Mouse (Mus musculus) heart, postnatal 10 days (tissue): ENCODE data around the gene Sprr1b. TPM values are rescaled to one million over a fixed set of nuclear protein-coding genes. Genes with fewer than 3 reads are reported as not detected.
"Not testable (repeated sequence)": the region's sequence is repeated elsewhere in the genome, so short reads cannot be mapped to it uniquely, and the experiment has no call there.

Source experiments
- DNase-seq, 2 experiments: peaks; one replicate each; pipeline ENCODE4 v3.0.0; 2021
- intact Hi-C: fragments of 180-260 bp; cut with DNase I; formaldehyde crosslinking; loops from one replicate; pipeline ENCODE4 v1.15.1; 2025
- total RNA-seq, 2 experiments: library from RNA; stranded (reverse); gene quantifications; 2 replicates each; pipeline ENCODE4 v1.2.3; 2021

Sprr1b gene
- not detected for total RNA-seq

DNA sequence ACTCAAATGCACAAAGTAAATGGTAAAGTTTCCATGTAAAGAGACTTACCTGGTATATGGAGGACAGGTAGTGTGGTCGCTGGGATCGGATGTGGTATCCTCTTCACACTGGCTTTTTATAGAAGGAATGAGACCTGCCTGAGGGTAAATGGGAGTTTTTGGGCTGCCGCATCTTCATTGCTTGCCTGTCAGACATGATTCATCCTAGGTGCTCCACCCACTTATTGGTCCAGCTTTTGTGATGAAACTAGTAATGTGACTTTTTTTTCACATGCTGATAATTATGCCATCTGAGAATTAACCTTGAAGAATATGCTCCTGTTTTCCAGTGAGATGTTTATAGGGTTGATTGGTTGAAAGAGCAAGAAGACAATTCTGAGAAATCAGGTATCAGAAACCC, at the start of gene Sprr1b:
Sprr1b (minus strand) TSS at position 101 of the 400 bp plus-strand sequence.
- DNase-seq, result no peak
- intact Hi-C loops, result no loop called here

DNA sequence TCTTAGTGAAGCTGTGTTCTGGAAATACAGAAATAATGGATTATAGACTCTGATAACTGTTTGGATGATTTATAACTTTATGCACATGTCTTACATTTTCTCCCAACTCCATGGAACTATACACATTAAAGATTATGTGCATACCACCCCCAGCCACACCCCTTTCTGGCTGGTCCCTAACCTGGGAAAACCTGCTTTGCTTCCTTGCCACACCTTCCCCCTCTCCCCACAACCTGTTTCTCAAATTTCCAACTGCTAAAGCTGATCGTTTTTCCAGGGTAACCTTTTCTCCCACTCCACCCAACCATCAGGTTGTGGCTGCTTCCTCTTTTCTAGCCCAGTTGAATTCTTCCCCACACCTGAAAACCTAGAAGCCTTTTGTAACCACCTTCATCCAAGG, 47.7 kb upstream of the Sprr1b start:
- intact Hi-C loops, result no loop called here
- DNase-seq, result no peak

DNA sequence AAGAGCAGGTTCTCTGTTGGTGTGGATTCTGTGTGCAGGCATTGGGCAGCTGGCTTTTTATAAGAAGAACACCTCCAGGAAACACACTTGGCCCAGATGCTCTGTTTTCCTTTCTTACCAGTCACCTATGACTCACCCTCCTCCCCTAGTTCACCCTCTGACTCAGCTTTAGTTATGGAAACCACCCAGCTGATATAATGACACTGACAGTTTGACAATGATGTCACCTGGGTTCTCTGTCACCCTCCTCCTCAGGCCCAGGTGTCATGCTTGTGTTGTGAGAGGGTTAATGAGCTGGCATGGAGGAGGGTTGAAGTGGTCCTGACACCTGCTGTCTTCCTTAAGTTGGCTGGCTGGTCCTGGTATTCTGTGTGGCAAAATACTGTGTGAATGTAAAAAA, 47.3 kb upstream of the Sprr1b start, which contains the start of gene Sprr1a:
Sprr1a (minus strand) TSS at position 33 of the 400 bp plus-strand sequence.
- intact Hi-C loops, result no loop called here

DNA sequence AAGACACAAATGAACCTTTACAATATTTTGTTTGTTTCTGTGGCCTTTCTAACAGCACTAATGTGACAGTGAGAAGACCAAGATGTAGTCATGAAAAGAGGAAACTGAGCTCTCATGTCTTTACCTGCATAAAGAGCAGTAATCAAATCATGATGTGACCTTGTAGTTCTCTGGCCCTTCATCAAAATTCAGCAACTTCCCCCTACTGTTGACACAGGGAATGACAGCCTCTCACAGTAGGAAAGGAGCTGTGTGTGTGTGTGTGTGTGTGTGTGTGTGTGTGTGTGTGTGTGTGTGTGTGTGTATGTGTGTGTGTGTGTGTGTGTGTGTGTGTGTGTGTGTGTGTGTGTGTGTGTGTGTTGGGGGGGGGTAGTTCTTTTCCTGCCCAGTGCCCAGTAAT, 42.7 kb upstream of the Sprr1b start:
- intact Hi-C loops, result not testable (repeated sequence)

More for the DNA sequence above, 47.3 kb upstream of the Sprr1b start, which contains the start of gene Sprr1a:
- DNase-seq, result no peak

DNA sequence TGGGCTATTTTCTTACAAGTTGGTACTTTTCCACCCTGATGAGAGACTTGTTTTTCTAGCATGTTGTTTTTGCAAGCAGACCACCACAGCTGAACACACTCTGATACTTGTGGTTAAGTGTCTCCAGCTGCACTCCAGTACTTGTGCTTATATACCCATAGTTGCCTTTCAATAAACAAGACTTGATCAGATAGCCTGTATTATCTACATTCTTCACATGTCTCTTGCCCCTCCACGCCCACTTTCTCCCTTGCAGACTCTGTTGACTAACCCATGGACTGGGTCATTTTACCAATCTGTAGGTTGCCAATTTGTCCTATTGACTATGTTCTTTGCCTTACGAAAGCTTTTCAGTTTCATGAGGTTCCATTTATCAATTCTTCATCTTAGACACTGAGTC, 31.5 kb upstream of the Sprr1b start:
- intact Hi-C loops, result no loop called here
- no peak for DNase-seq

More for the DNA sequence above, 42.7 kb upstream of the Sprr1b start:
- DNase-seq, result not testable (repeated sequence)

DNA sequence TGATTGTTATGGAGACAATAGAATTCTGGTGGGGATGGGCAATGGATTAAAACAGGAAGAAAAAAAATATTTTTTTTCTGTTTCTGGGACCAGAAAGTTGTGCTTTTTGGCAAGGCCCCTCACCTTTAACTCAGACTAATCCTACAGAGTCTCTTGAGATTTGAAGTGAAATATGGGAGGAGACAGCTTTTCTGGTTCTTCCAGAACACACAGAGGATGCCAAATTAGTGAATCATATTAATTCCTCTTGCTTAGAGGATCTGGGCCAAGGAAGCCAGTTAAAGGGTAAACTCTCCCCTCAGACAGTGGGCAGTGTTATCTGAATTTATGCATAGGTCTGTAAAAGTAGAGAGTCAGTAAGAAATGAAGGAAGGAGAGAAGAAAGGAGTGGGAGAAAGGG, 28.8 kb upstream of the Sprr1b start:
- intact Hi-C loops, result no loop called here

DNA sequence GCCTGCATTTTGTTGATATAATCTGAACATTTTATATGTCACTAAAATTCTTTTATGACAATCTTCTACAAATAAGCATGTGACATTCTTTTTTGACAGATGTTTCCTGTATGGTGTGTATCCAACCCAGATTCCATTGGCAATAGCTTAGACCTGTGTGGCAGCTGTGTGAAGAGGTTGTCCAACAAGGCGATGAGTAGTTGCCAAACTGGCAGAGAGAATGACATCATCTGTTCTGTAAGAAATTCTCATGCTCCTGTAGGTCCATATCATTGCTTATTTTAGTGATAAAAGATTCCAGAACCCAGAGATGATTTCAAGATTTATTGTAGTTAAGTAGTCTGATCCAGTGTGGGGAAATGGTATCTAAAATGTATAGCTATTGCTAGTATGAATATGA, 28.0 kb upstream of the Sprr1b start:
- intact Hi-C loops, result no loop called here
- DNase-seq, result no peak

More for the DNA sequence above, 28.8 kb upstream of the Sprr1b start:
- DNase-seq, result peak in 1 of 2 experiments; percentile 2

DNA sequence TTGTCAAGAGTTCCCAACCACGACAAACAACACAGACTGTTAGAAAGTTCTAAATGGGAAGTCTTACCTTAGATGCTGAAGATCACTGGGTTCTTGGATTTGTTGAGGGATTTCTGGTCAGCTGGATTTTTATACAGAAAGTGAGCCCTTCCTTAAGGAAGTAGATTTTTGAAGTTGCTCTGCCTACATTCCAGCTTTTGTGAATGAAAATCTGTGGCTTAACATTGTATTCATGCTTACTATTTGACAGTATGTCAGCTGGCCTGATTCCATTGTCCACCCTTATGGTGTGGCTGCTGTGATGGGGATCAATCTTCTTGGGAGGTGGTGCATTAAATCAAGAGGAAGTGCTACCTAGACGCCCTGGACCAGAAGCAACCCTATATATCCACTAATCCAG, 20.0 kb upstream of the Sprr1b start, which contains the start of gene Sprr3:
Sprr3 (minus strand) TSS at position 101 of the 400 bp plus-strand sequence.
- no peak for DNase-seq
- intact Hi-C loops, result no loop called here

DNA sequence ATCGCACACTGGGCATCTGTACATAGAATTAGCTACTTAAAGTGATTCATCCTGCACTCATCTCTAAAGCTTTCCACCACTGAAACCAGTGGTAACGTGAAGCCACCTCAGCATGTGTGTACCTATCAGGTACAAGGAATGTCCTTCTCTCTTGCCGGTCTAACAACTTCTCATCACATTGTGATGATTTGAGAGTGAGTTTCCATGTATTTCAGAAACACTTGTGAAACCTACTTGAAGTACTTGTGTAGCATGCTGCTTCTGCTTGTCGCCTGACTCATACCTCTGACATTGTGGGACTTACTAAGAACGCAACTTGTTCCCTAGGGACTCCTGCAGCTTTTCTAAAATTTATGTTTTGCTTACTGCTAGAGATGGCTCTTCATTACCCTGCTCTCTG, 16.6 kb upstream of the Sprr1b start:
- no peak for DNase-seq
- intact Hi-C loops, result no loop called here

DNA sequence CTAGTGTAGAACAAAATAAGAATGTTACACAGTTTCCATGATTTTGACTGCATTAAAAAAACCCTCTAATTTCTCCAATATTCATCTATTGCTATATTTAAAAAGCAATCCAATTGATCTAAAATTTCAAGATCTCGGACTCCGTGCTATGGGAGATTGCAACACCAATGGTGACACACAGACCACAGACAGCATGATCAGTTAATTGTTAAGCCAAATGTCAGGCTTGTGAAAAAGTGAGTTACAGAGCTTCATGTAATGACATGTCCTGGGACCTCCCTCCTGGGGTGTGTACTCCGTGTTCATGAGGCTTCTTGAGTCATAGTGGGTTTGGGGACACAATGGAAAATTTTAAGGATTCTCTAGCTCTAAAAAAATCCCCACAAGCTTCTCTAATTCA, 1.6 kb upstream of the Sprr1b start:
- DNase-seq, result no peak

DNA sequence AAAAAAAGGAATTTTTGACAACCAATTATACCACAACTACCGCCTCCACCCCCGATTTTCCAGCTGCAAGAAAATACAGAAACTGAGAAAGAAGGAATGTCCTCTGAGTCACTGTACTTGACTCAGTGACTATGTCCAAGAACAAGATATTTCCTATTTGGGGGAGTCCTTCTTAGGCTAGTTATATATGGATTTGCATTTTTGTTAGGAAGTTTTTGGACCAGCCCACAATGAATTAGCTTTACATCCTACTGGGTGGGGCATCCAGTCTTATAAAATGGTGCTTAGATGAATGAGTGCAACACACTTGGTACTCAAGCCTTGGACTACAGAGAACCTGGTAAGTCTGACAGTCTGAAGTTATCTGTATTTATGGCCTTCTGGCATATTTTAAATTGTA, 6.3 kb downstream of the Sprr1b start, which contains the start of gene Sprr2k:
Sprr2k (plus strand) TSS at position 301 of the 400 bp plus-strand sequence.
- no peak for DNase-seq
- intact Hi-C loops, result no loop called here

More for the DNA sequence above, 1.6 kb upstream of the Sprr1b start:
- intact Hi-C loops, result no loop called here

DNA sequence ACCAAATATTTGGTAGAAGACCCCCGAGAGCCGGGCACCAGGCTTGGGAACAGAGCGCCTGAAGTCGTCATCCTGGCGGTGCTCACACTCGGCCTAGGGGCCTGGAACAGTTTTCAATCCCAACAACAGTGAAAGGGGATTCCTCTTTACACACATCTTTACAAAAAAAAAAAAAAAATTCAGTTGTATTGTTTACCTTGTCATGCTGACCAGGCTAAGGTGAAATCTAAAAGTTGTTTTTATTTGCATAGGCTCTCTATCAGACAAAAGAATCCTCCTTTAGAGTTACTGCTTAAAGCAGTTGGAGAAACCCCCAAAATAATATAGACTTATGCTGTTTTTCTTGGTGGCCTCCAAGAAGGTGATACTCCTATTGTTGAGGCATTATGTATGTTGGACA, 9.3 kb downstream of the Sprr1b start, which contains the start of gene Gm9774:
Gm9774 (minus strand) TSS at position 101 of the 400 bp plus-strand sequence.
- intact Hi-C loops, result no loop called here

DNA sequence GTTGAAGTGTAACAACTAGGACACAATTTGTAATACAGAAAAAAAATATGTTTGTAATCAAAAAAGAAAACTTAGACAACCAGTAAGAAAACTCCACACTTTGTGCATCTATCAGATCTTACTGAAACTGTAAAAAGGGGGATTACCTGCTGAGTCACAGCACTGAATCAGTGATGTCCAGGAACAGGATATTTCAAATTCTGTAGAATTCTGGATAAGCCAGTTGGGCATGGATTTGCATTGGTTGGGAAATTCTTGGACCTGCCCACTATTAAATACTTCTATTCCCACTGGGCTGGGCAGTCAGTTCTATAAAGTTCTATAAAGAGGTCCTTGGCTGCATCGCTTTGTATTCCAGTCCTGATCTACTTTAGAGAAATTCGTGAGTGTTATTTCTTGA, 20.8 kb downstream of the Sprr1b start, which contains the start of gene Sprr2j-ps:
Sprr2j-ps (plus strand) TSS at position 301 of the 400 bp plus-strand sequence.
- DNase-seq, result no peak
- intact Hi-C loops, result no loop called here

More for the DNA sequence above, 9.3 kb downstream of the Sprr1b start, which contains the start of gene Gm9774:
- no peak for DNase-seq

DNA sequence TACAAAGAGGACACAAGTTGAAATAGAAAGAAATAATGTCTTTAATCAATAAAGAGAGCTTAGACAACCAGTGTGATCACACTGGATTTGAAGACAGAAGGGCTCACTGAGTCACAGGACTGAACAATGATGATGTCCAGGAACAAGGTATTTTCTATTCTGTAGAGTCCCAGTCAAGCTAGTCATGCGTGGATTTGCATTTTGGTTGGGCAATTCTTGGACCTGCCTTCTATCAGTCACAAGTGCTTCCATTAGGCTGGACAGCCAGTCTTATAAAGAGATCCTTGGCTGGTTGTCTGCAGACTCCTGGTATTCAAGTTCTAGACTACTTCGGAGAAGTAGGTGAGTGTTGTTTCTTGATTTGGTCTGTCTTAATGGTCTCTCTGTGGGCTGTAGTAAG, 30.9 kb downstream of the Sprr1b start, which contains the start of gene Sprr2i:
Sprr2i (plus strand) TSS at position 301 of the 400 bp plus-strand sequence.
- intact Hi-C loops, result no loop called here
- no peak for DNase-seq

DNA sequence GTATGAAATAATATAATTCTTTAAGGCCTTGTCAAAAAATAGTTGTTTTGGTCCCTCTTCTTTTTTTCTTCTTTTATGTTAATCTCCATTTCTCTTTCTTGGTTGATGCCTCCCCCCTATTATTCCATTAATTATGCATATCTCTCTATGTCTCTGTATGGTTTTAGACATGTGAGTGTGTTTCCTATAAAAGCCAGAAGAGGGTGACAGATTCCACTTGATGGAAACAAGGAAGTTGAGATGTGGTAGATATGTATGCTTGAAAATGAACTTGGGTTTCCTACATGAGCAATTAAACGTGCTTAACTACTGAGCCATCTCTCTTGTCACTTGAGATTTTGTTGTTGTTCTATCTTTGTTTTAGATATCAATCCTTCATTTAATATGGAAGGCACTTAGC, 44.3 kb downstream of the Sprr1b start:
- intact Hi-C loops, result loop anchor here (5.0 kb wide), 1 partner anchor 118 kb away; no protein-coding TSS in a partner anchor
- DNase-seq, result no peak

Other genes starting within 250 kb of the Sprr1b start
- not detected for gene Sprr2a1, start 223.0 kb downstream of the Sprr1b start, total RNA-seq
- gene Sprr2a2, start 222.9 kb downstream of the Sprr1b start, total RNA-seq, result 1 to 10 TPM; 2.6 to 3.4 TPM
- gene Sprr2a3, start 153.4 kb downstream of the Sprr1b start, total RNA-seq, result not detected
- not detected for gene Sprr2b, start 122.2 kb downstream of the Sprr1b start, total RNA-seq
- not detected for gene Sprr2d, start 99.6 kb downstream of the Sprr1b start, total RNA-seq
- not detected for gene Sprr2e, start 86.6 kb downstream of the Sprr1b start, total RNA-seq
- not detected for gene Sprr2f, start 73.6 kb downstream of the Sprr1b start, total RNA-seq
- not detected for gene Sprr2h, start 53.1 kb downstream of the Sprr1b start, total RNA-seq
- gene Sprr2i, start 30.8 kb downstream of the Sprr1b start, total RNA-seq, result not detected
- gene Sprr2j-ps, start 20.7 kb downstream of the Sprr1b start, total RNA-seq, result not detected
- gene Gm9774, start 9.4 kb downstream of the Sprr1b start, total RNA-seq, result 1 to 10 TPM; 3.9 to 5.2 TPM
- gene Sprr2k, start 6.2 kb downstream of the Sprr1b start, total RNA-seq, result not detected
- gene Sprr3, start 19.9 kb upstream of the Sprr1b start, total RNA-seq, result not detected
- not detected for gene Sprr1a, start 47.1 kb upstream of the Sprr1b start, total RNA-seq
- gene Sprr4, start 61.7 kb upstream of the Sprr1b start, total RNA-seq, result not detected
- gene 2310046K23Rik, start 95.7 kb upstream of the Sprr1b start, total RNA-seq, result not detected
- not detected for gene Ivl, start 134.9 kb upstream of the Sprr1b start, total RNA-seq
- gene Smcp, start 150.2 kb upstream of the Sprr1b start, total RNA-seq, result not detected
- gene 2210017I01Rik, start 168.7 kb upstream of the Sprr1b start, total RNA-seq, result not detected
- not detected for gene Lce6a, start 182.9 kb upstream of the Sprr1b start, total RNA-seq
- gene Lce1a1, start 209.5 kb upstream of the Sprr1b start, total RNA-seq, result not detected
- gene Lce1b, start 218.1 kb upstream of the Sprr1b start, total RNA-seq, result not detected
- not detected for gene Lce1a2, start 231.5 kb upstream of the Sprr1b start, total RNA-seq
- not detected for gene Lce1c, start 240.5 kb upstream of the Sprr1b start, total RNA-seq
- gene Lce1d, start 248.4 kb upstream of the Sprr1b start, total RNA-seq, result not detected